Mouse (Mus musculus) embryonic facial prominence, embryonic 13.5 days (tissue): ENCODE measurements at regions not wholly inside any gene's neighbourhood (a gene's known extent, or its start where the extent isn't known, plus 50 kb on each side); places are given as distances from the start of the nearest gene placed in this dataset.

Experiments used
- ATAC-seq: fragments of 200-750 bp; cut with Nextera tagmentation; 2 replicates; pipeline ENCODE4 v1.8.0; 2017; ENCODE audit warnings: low read depth; ENCODE audit not compliant: insufficient number of reproducible peaks, insufficient read depth, low FRiP score, low TSS enrichment
- H3K27ac ChIP-seq: fragments of 300-500 bp; sonication (generic); 2 replicates; pipeline ENCODE4 v1.5.1; 2015; ENCODE audit warnings: moderate library complexity, mild to moderate bottlenecking, inconsistent platforms
- H3K27me3 ChIP-seq: fragments of 300-500 bp; sonication (generic); 2 replicates; pipeline ENCODE4 v1.6.1; 2015; ENCODE audit warnings: mild to moderate bottlenecking, inconsistent platforms
- H3K36me3 ChIP-seq: fragments of 300-500 bp; sonication (generic); 2 replicates; pipeline ENCODE4 v1.6.1; 2015; ENCODE audit warnings: mild to moderate bottlenecking, inconsistent platforms
- H3K4me1 ChIP-seq: fragments of 300-500 bp; sonication (generic); 2 replicates; pipeline ENCODE4 v1.6.1; 2015; ENCODE audit warnings: inconsistent platforms
- H3K4me2 ChIP-seq: fragments of 300-500 bp; sonication (generic); 2 replicates; pipeline ENCODE4 v1.6.1; 2015; ENCODE audit warnings: moderate library complexity, mild to moderate bottlenecking, inconsistent platforms
- H3K4me3 ChIP-seq: fragments of 300-500 bp; sonication (generic); 2 replicates; pipeline ENCODE4 v1.5.1; 2015; ENCODE audit warnings: mild to moderate bottlenecking, inconsistent platforms
- H3K9ac ChIP-seq: fragments of 300-500 bp; sonication (generic); 2 replicates; pipeline ENCODE4 v1.6.1; 2015; ENCODE audit warnings: mild to moderate bottlenecking, inconsistent platforms
- H3K9me3 ChIP-seq: fragments of 300-500 bp; sonication (generic); 2 replicates; pipeline ENCODE4 v1.6.1; 2016; ENCODE audit warnings: inconsistent platforms
- WGBS: fragments of 180-500 bp; shearing (Covaris S2); methylation state at CpG from one replicate; pipeline ENCODE4 v1.1.7; 2015; ENCODE audit warnings: mixed read lengths; 5-methylcytosine and 5-hydroxymethylcytosine counted together

- Histone ChIP-seq H3K4me3 (no peak overlapping the region), H3K4me1 (no peaks in the 10 kb centered on the region), H3K4me2 (no peak overlapping the region), H3K27ac (no peak overlapping the region), H3K27me3 (no peaks in the 10 kb centered on the region), H3K9ac (no peak overlapping the region), H3K36me3 (no peaks in the 10 kb centered on the region), H3K9me3 (no peaks in the 10 kb centered on the region)
- WGBS: 74% methylated on average over 5 of the region's 5 CpGs
- ATAC-seq: no peak
Measured at GRCm38 (mm10) chr19:23065548-23065947, 75.5 kb upstream of the Klf9 start.

- 99% methylated on average over 2 of the region's 2 CpGs for WGBS
- Histone ChIP-seq H3K9ac (no peak overlapping the region), H3K27ac (no peak overlapping the region), H3K36me3 (no peaks in the 10 kb centered on the region), H3K4me2 (no peak overlapping the region), H3K27me3 (no peaks in the 10 kb centered on the region), H3K4me3 (no peak overlapping the region), H3K4me1 (no peaks in the 10 kb centered on the region), H3K9me3 (no peaks in the 10 kb centered on the region)
- no peak for ATAC-seq
Measured at GRCm38 (mm10) chr19:23066726-23067125, 74.3 kb upstream of the Klf9 start.

- H3K4me1 ChIP-seq: no peaks in the 10 kb centered on the region
- ATAC-seq: no peak
- WGBS: 88% methylated on average over 3 of the region's 3 CpGs
Measured at GRCm38 (mm10) chr19:23068600-23068999, 72.4 kb upstream of the Klf9 start.

DNA sequence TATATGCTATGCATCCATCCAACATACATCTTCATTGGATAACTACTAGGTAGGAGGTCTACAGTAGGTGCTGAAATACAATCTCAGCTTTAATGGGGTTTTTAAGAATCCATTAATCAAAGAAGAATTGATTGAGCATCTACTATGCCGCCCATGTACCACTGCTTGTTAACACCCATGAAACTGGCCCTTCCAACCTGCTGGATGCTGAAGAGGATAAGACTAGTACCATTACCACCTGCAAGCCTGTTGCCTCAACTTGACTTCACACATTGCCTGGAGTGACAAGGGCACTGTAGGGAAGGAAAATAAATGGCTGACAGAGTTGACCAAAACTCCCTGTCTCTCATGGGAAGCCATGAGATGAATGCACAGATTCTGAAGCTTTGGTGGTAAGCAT lies 71.4 kb upstream of the Klf9 start:
- Histone ChIP-seq H3K4me2 (no peak overlapping the region), H3K36me3 (no peaks in the 10 kb centered on the region), H3K4me1 (no peaks in the 10 kb centered on the region), H3K9me3 (no peaks in the 10 kb centered on the region), H3K4me3 (no peak overlapping the region), H3K9ac (no peak overlapping the region), H3K27me3 (no peaks in the 10 kb centered on the region), H3K27ac (no peak overlapping the region)
- WGBS: 89% methylated on average over 1 of the region's 1 CpGs
- no peak for ATAC-seq

More at GRCm38 (mm10) chr19:23068600-23068999, 72.4 kb upstream of the Klf9 start:
- Histone ChIP-seq H3K9me3 (no peaks in the 10 kb centered on the region), H3K4me2 (no peak overlapping the region), H3K27me3 (no peaks in the 10 kb centered on the region), H3K27ac (no peak overlapping the region), H3K9ac (no peak overlapping the region), H3K4me3 (no peak overlapping the region), H3K36me3 (no peaks in the 10 kb centered on the region)

- WGBS: 75% methylated on average over 1 of the region's 1 CpGs
- Histone ChIP-seq H3K9me3 (no peaks in the 10 kb centered on the region), H3K4me1 (0 out of 2 replicates have a peak, but pooled peaks cover 5% of the 10 kb centered on the region), H3K4me3 (no peak overlapping the region), H3K4me2 (no peak overlapping the region), H3K27ac (no peak overlapping the region), H3K36me3 (no peaks in the 10 kb centered on the region), H3K27me3 (no peaks in the 10 kb centered on the region), H3K9ac (no peak overlapping the region)
- no peak for ATAC-seq
Measured at GRCm38 (mm10) chr19:23071000-23071399, 70.0 kb upstream of the Klf9 start.

DNA sequence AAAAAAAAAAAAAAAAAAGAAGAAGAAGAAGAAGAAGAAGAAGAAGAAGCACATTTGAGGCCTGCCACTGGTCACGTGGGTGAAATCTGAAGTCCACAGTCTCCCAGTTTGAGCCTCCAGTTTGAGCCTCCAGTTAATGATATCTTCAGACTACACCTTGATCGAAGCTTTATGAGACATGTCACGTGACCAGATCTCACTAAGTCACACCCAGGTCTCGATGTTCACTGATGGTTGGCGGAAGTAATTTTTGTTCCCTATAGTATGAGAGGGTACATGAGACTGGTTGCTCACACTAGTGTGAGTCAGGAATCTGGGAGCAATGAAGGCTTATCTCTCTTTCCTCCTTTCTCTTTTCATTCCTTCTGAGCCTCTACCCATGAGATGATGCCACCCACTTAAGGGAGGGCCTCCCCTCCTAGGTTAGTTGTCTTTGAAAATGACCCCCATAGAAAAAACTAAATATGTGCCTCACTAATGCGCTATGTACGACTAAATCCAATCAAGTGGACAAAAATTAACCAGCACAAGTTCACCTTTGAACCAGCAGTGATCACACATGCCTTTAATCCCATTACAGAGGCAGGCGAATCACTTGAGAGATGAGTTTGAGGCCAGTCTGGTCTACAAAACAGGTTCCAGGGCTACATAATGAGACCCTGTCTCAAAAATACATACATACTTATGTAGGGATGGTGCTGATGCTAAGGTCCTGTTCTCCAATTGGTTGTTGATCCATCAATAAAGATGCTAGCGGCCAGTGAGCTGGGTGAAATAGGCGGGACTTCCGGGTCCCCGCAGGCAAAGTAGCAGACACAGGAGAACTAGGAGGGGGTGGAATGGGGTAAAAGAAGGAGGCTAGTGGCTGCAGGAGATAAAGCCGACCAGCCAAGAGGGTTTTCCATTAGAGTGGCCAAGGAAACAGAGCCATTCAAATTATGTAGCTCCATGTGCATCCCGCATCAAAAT lies 66.1 kb upstream of the Klf9 start:
- ATAC-seq: no peak
- H3K9me3 ChIP-seq: no peaks in the 10 kb centered on the region
- H3K27ac ChIP-seq: 0 out of 2 replicates have a peak overlapping the region, but pooled peaks have one; percentile 4
- 0 out of 2 replicates have a peak, but pooled peaks cover 5% of the 10 kb centered on the region for H3K4me1 ChIP-seq
- H3K9ac ChIP-seq: no peak overlapping the region; the same call in 1 of the 2 replicates
- no peak overlapping the region for H3K4me3 ChIP-seq
- H3K36me3 ChIP-seq: no peaks in the 10 kb centered on the region
- no peaks in the 10 kb centered on the region for H3K27me3 ChIP-seq
- no peak overlapping the region for H3K4me2 ChIP-seq
- WGBS: 81% methylated on average over 14 of the region's 14 CpGs

- Histone ChIP-seq H3K27me3 (no peaks in the 10 kb centered on the region), H3K4me3 (no peak overlapping the region), H3K4me2 (no peak overlapping the region), H3K36me3 (no peaks in the 10 kb centered on the region), H3K27ac (0 out of 2 replicates have a peak overlapping the region, but pooled peaks have one; percentile 4), H3K4me1 (0 out of 2 replicates have a peak, but pooled peaks cover 5% of the 10 kb centered on the region), H3K9me3 (no peaks in the 10 kb centered on the region), H3K9ac (no peak overlapping the region; the same call in 1 of the 2 replicates)
- 33% methylated on average over 5 of the region's 5 CpGs for WGBS
- no peak for ATAC-seq
Measured at GRCm38 (mm10) chr19:23075790-23076189, 65.2 kb upstream of the Klf9 start.

DNA sequence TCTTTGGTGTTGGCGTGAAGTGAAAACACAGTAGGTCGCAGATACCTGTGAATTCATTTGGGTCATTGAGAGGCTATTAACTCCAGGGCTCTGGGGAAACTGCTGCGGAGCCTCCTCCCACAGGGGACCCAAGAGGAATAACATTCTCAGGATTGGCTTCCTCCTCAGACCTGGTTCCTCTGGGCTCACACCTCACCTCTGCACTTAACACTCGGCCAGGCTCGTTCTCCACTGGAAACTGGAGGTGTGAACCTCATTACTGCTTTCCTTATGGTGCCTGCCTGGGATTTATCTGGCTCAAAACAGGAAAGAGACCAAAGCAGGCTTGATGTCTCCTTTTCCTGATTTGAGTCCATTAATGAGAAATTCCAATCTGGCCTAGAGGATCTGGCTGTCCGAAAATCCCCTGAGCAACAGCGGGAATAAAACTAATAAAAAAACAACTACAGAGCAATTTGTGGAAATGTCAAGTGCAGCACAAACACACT lies 55.8 kb upstream of the Klf9 start:
- Histone ChIP-seq H3K4me1 (no peaks in the 10 kb centered on the region), H3K4me3 (no peak overlapping the region), H3K36me3 (no peaks in the 10 kb centered on the region), H3K4me2 (no peak overlapping the region), H3K9me3 (no peaks in the 10 kb centered on the region), H3K27me3 (no peaks in the 10 kb centered on the region), H3K9ac (no peak overlapping the region), H3K27ac (no peak overlapping the region)
- no peak for ATAC-seq
- WGBS: 86% methylated on average over 7 of the region's 7 CpGs

GRCm38 (mm10) chr19:23087575-23087974 lies 53.5 kb upstream of the Klf9 start:
- 85% methylated on average over 3 of the region's 3 CpGs for WGBS
- Histone ChIP-seq H3K36me3 (no peaks in the 10 kb centered on the region), H3K9ac (no peak overlapping the region), H3K9me3 (no peaks in the 10 kb centered on the region), H3K27me3 (no peaks in the 10 kb centered on the region), H3K4me3 (no peak overlapping the region), H3K4me2 (no peak overlapping the region), H3K27ac (no peak overlapping the region), H3K4me1 (no peaks in the 10 kb centered on the region)
- ATAC-seq: no peak

DNA sequence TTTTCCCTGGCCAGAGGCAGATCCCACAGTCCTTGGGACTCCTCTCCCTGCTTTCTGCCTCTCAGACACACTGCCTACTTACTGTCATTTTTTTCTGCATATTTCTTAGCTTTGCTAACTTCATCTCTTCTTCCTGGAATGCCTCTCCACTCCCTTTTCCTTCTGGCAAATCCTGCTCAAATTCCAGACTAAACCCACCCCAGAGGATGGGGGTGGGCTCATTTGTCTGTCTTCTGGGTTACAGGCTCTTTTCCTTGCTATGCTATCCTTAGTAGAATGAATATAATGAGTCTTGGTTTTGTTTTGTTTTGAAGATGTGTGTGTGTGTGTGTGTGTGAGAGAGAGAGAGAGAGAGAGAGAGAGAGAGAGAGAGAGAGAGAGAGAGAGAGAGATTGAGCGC lies 51.9 kb upstream of the Klf9 start:
- Histone ChIP-seq H3K9me3 (no peaks in the 10 kb centered on the region), H3K27ac (no peak overlapping the region), H3K4me1 (no peaks in the 10 kb centered on the region), H3K9ac (no peak overlapping the region), H3K4me2 (no peak overlapping the region), H3K4me3 (no peak overlapping the region), H3K36me3 (no peaks in the 10 kb centered on the region), H3K27me3 (no peaks in the 10 kb centered on the region)
- 88% methylated on average over 1 of the region's 1 CpGs for WGBS
- no peak for ATAC-seq

- H3K4me3 ChIP-seq: no peak overlapping the region
- H3K36me3 ChIP-seq: no peaks in the 10 kb centered on the region
- H3K27me3 ChIP-seq: no peaks in the 10 kb centered on the region
- H3K4me2 ChIP-seq: no peak overlapping the region
- H3K4me1 ChIP-seq: no peaks in the 10 kb centered on the region
- H3K9ac ChIP-seq: no peak overlapping the region
- no peak overlapping the region for H3K27ac ChIP-seq
- no peak for ATAC-seq
- no peaks in the 10 kb centered on the region for H3K9me3 ChIP-seq
- WGBS: 88% methylated on average over 8 of the region's 8 CpGs
Measured at GRCm38 (mm10) chr19:23089761-23090514, 51.1 kb upstream of the Klf9 start.
